Mouse (Mus musculus) stomach, embryonic 14.5 days (tissue): ENCODE measurements around the gene Hebp2. TPM values are rescaled to one million over a fixed set of nuclear protein-coding genes. Genes with fewer than 3 reads are reported as not detected.

ENCODE experiments used
- ATAC-seq: fragments of 200-750 bp; cut with Nextera tagmentation; 2 replicates; pipeline ENCODE4 v1.8.0; 2017; ENCODE audit warnings: low read depth, moderate TSS enrichment; ENCODE audit not compliant: insufficient number of reproducible peaks, insufficient read depth, low FRiP score
- H3K27ac ChIP-seq: fragments of 300-500 bp; sonication (generic); 2 replicates; pipeline ENCODE4 v1.5.1; 2014; ENCODE audit warnings: mild to moderate bottlenecking, low read length, moderate library complexity, mixed read lengths
- H3K27me3 ChIP-seq: fragments of 300-500 bp; sonication (generic); 2 replicates; pipeline ENCODE4 v1.6.1; 2014; ENCODE audit warnings: low read length, control low read depth, mixed read lengths; ENCODE audit not compliant: control insufficient read depth, insufficient read depth
- H3K36me3 ChIP-seq: fragments of 300-500 bp; sonication (generic); 2 replicates; pipeline ENCODE4 v1.6.1; 2014; ENCODE audit warnings: mild to moderate bottlenecking, control low read depth, low read length, moderate library complexity, mixed read lengths; ENCODE audit not compliant: control insufficient read depth, insufficient read depth
- H3K4me1 ChIP-seq: fragments of 300-500 bp; sonication (generic); 2 replicates; pipeline ENCODE4 v1.6.1; 2014; ENCODE audit warnings: low read length, control low read depth, mixed read lengths; ENCODE audit not compliant: control insufficient read depth, insufficient read depth
- H3K4me2 ChIP-seq: fragments of 300-500 bp; sonication (generic); replicated peaks from 2 replicates; pipeline ENCODE4 v1.6.1; 2014; ENCODE audit warnings: low read depth, low read length, control low read depth
- H3K4me3 ChIP-seq: fragments of 300-500 bp; sonication (generic); 2 replicates; pipeline ENCODE4 v1.5.1; 2014; ENCODE audit warnings: low read depth, low read length, control low read depth
- H3K9ac ChIP-seq: fragments of 300-500 bp; sonication (generic); replicated peaks from 2 replicates; pipeline ENCODE4 v1.6.1; 2014; ENCODE audit warnings: low read depth, mild to moderate bottlenecking, control low read depth, low read length, moderate library complexity, mixed read lengths
- H3K9me3 ChIP-seq: fragments of 300-500 bp; sonication (generic); 2 replicates; pipeline ENCODE4 v1.6.1; 2016; ENCODE audit warnings: low read depth, low read length, control low read depth; ENCODE audit not compliant: control insufficient read depth
- WGBS: fragments of 180-500 bp; shearing (Covaris S2); extraction: QIAGEN DNeasy Blood & Tissue Kit; methylation state at CpG from one replicate; pipeline ENCODE4 v1.1.7; 2014; 5-methylcytosine and 5-hydroxymethylcytosine counted together
- polyA plus RNA-seq: library from polyadenylated mRNA; unstranded; fragments of >200 nt; fragmentation: Nextera tagmentation; extraction: Ambion mirVana; gene quantifications from 2 replicates; pipeline ENCODE4 v1.2.1, GENCODE M21; 2014

Gene Hebp2
- polyA plus RNA-seq, 1 experiment from 2014 or later, result 35.4 TPM

DNA sequence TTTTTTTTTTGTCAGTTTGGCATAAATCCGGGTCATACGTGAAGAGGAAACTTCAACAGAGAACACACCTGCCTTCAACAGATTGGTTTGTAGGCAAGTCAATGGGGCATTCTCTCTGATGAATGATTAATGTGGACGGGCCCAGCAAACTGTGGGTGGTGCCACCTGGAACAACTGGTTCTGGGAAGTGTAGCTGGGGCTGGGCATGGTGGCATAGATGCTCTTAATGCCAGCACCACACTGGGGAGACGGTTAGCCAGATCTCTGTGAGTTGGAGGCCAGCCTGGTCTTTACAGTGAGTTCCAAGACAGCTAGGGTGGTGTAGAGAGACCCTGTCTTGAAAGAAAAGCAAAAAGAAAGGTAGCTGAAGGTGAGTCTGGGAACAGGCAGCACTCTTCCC is 1.5 kb upstream of the Hebp2 start:
- H3K27ac ChIP-seq, result no peak overlapping the region
- 71% methylated on average over 4 of the region's 4 CpGs for WGBS

DNA sequence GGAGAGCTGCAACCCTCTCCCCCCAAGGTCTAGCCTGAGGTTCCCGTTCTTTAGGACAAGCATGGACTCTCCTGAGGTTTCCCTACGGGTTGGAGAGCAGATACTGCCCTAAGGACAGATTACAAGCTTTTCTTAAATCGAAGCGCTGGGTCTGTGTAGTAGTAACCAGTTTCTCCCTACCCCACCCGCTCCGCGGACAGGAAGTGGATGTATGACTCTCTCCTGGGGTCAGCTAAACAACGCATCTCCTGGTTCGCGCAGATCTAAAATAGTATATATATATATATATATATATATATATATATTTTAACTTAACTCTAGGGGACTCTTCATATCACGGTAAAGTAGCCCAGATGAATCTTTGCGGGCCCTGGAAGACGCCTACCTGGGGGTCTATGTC is 567 bp downstream of the Hebp2 start:
- Histone ChIP-seq H3K9ac (peak overlapping the region; percentile 65), H3K36me3 (no peaks in the 10 kb centered on the region; the same call in 1 of the 2 replicates), H3K4me3 (peak overlapping the region; percentile 57), H3K4me1 (no peaks in the 10 kb centered on the region), H3K27ac (peak overlapping the region; percentile 63; the same call in 1 of the 2 replicates), H3K9me3 (no peaks in the 10 kb centered on the region), H3K4me2 (peak overlapping the region; percentile 85), H3K27me3 (no peaks in the 10 kb centered on the region)
- ATAC-seq, result no peak
- WGBS, result 8% methylated on average over 13 of the region's 13 CpGs

More for the DNA sequence above, 1.5 kb upstream of the Hebp2 start:
- ATAC-seq, result no peak
- Histone ChIP-seq H3K36me3 (no peaks in the 10 kb centered on the region), H3K9me3 (no peaks in the 10 kb centered on the region), H3K4me2 (no peak overlapping the region), H3K4me3 (no peak overlapping the region), H3K9ac (no peak overlapping the region), H3K4me1 (no peaks in the 10 kb centered on the region), H3K27me3 (no peaks in the 10 kb centered on the region)

- Histone ChIP-seq H3K36me3 (peaks cover 1% of the 10 kb centered on the region; the same call in 1 of the 2 replicates), H3K4me1 (no peaks in the 10 kb centered on the region), H3K9me3 (no peaks in the 10 kb centered on the region), H3K27ac (no peak overlapping the region), H3K4me3 (no peak overlapping the region), H3K27me3 (no peaks in the 10 kb centered on the region), H3K4me2 (no peak overlapping the region), H3K9ac (no peak overlapping the region)
- no peak for ATAC-seq
- 92% methylated on average over 2 of the region's 2 CpGs for WGBS
Measured at GRCm38 (mm10) chr10:18536889-18537288, 9.0 kb downstream of the Hebp2 start.

GRCm38 (mm10) chr10:18532293-18532692 is 13.6 kb downstream of the Hebp2 start:
- Histone ChIP-seq H3K4me2 (no peak overlapping the region), H3K4me1 (no peaks in the 10 kb centered on the region), H3K4me3 (no peak overlapping the region), H3K27me3 (no peaks in the 10 kb centered on the region), H3K36me3 (peaks cover 7% of the 10 kb centered on the region; the same call in 1 of the 2 replicates), H3K9ac (no peak overlapping the region), H3K9me3 (no peaks in the 10 kb centered on the region), H3K27ac (no peak overlapping the region)
- 60% methylated on average over 8 of the region's 8 CpGs for whole genome bisulfite sequencing
- ATAC-seq, result no peak

DNA sequence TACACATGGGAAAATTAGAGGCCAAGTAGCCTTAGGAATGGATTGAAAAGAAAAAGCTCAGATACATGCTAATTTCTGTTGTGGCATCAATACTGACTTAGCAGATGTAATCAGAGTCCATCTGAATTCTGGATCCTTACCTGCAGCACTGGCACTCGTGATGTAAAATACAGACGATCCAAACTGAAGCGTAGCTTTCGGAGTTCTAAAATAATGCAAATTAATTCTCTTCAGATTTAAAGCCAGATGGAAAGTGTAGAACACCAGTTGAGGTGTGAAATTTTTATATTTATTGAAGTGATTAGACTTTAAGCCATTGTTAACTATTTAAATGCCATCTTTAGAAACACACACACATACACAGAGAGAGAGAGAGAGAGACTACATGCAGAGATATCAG is 15.7 kb downstream of the Hebp2 start:
- WGBS, result 93% methylated on average over 4 of the region's 4 CpGs
- no peak overlapping the region for H3K27ac ChIP-seq
- H3K36me3 ChIP-seq, result peaks cover 7% of the 10 kb centered on the region; the same call in 1 of the 2 replicates
- no peaks in the 10 kb centered on the region for H3K4me1 ChIP-seq
- H3K27me3 ChIP-seq, result no peaks in the 10 kb centered on the region
- no peak for ATAC-seq
- no peak overlapping the region for H3K4me2 ChIP-seq
- no peaks in the 10 kb centered on the region for H3K9me3 ChIP-seq
- H3K9ac ChIP-seq, result no peak overlapping the region
- no peak overlapping the region for H3K4me3 ChIP-seq

- no peak for ATAC-seq
- no peaks in the 10 kb centered on the region for H3K9me3 ChIP-seq
- no peak overlapping the region for H3K27ac ChIP-seq
- peaks cover 17% of the 10 kb centered on the region; the same call in 1 of the 2 replicates for H3K36me3 ChIP-seq
- H3K4me1 ChIP-seq, result no peaks in the 10 kb centered on the region
- WGBS, result 74% methylated on average over 4 of the region's 4 CpGs
- H3K27me3 ChIP-seq, result no peaks in the 10 kb centered on the region
- no peak overlapping the region for H3K9ac ChIP-seq
- H3K4me3 ChIP-seq, result no peak overlapping the region
- no peak overlapping the region for H3K4me2 ChIP-seq
Measured at GRCm38 (mm10) chr10:18529177-18529576, 16.7 kb downstream of the Hebp2 start.

DNA sequence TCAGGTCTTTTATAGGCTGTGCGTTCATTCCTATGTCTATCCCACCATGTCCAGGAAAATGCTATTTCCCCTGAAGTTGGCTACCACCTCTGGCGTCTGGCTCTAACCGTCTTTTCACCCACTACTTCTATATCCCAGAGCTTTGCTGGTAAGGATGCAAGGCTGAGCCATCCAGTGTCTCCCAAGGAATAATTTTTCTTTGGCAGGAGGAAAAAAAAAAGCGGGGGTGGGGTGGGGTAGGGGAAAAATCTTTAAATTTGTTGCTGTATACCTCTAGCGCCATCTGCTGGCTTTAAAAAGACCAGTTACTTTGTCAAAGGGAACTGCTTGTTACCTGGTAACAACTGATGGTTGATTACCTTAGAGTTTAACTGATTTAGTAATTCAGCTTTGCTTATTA is 17.4 kb downstream of the Hebp2 start:
- ATAC-seq, result no peak
- H3K4me3 ChIP-seq, result no peak overlapping the region
- no peaks in the 10 kb centered on the region for H3K4me1 ChIP-seq
- 57% methylated on average over 5 of the region's 5 CpGs for WGBS
- H3K9ac ChIP-seq, result no peak overlapping the region
- H3K4me2 ChIP-seq, result no peak overlapping the region
- no peaks in the 10 kb centered on the region for H3K27me3 ChIP-seq
- H3K9me3 ChIP-seq, result no peaks in the 10 kb centered on the region
- no peak overlapping the region for H3K27ac ChIP-seq
- peaks cover 19% of the 10 kb centered on the region; the same call in 1 of the 2 replicates for H3K36me3 ChIP-seq

DNA sequence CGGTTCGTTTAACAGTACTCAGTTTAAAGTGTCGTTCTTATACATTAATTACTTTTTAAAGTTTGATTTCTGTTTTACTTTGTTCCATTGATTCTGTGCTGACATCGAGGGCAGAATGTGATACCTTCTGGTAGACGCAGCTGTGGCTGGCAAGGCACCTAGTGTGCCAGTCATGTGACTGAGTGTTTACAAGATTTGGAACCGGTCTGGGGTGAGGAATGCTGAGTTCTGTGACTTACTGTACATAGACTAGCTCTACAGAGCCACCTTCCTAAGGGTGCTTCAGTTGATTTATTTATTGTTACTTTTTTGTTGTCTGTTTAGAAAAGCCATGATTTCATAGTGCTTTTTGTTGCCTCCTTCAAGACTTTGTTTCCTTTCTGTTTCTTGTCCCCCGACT is 18.1 kb downstream of the Hebp2 start:
- Histone ChIP-seq H3K4me2 (no peak overlapping the region), H3K27me3 (no peaks in the 10 kb centered on the region), H3K27ac (no peak overlapping the region), H3K9me3 (no peaks in the 10 kb centered on the region), H3K4me3 (no peak overlapping the region), H3K4me1 (no peaks in the 10 kb centered on the region), H3K36me3 (peaks cover 19% of the 10 kb centered on the region; the same call in 1 of the 2 replicates), H3K9ac (no peak overlapping the region)
- no peak for ATAC-seq
- 58% methylated on average over 7 of the region's 7 CpGs for WGBS
